Mouse (Mus musculus): Measurements from ENCODE around the gene Rbfox1. TPM values are rescaled to one million over a fixed set of nuclear protein-coding genes. Genes with fewer than 3 reads are reported as not detected.

Rbfox1 gene
- polyA plus RNA-seq, 1 experiment from 2014 or later = 1.6 TPM

GRCm38 (mm10) chr16:6882683-6883430 is 997.7 kb downstream of the Rbfox1 start:
- Histone ChIP-seq H3K27ac (ENCODE audit: low read length) (no peak overlapping the region), H3K9ac (ENCODE audit: low read length) (no peak overlapping the region), H3K9me3 (ENCODE audit: control insufficient read depth, low read length) (no peaks in the 10 kb centered on the region), H3K36me3 (ENCODE audit: control insufficient read depth, insufficient read depth, low read length) (no peaks in the 10 kb centered on the region), H3K4me3 (ENCODE audit: low read length) (no peak overlapping the region), H3K4me2 (ENCODE audit: low read depth, low read length) (no peak overlapping the region), H3K27me3 (ENCODE audit: control insufficient read depth, insufficient read depth, low read depth, low read length) (no peaks in the 10 kb centered on the region), H3K4me1 (replicated peaks; ENCODE audit: control insufficient read depth, insufficient read depth, low read length) (no peaks in the 10 kb centered on the region; the same call in 1 of the 2 replicates)
- WGBS = 42% methylated on average over 12 of the region's 12 CpGs
- ATAC-seq (ENCODE audit: low read depth) = no peak

GRCm38 (mm10) chr16:6883798-6884197 is 998.6 kb downstream of the Rbfox1 start:
- H3K9me3 ChIP-seq (ENCODE audit: control insufficient read depth, low read length) = no peaks in the 10 kb centered on the region
- H3K4me3 ChIP-seq (ENCODE audit: low read length) = no peak overlapping the region
- no peak overlapping the region for H3K27ac ChIP-seq (ENCODE audit: low read length)
- 42% methylated on average over 1 of the region's 1 CpGs for WGBS
- H3K9ac ChIP-seq (ENCODE audit: low read length) = no peak overlapping the region
- H3K27me3 ChIP-seq (ENCODE audit: control insufficient read depth, insufficient read depth, low read depth, low read length) = no peaks in the 10 kb centered on the region
- ATAC-seq (ENCODE audit: low read depth) = no peak
- no peak overlapping the region for H3K4me2 ChIP-seq (ENCODE audit: low read depth, low read length)
- no peaks in the 10 kb centered on the region for H3K36me3 ChIP-seq (ENCODE audit: control insufficient read depth, insufficient read depth, low read length)
- H3K4me1 ChIP-seq (replicated peaks; ENCODE audit: control insufficient read depth, insufficient read depth, low read length) = no peaks in the 10 kb centered on the region; the same call in 1 of the 2 replicates

GRCm38 (mm10) chr16:6885617-6886016 is 1000.5 kb downstream of the Rbfox1 start:
- Histone ChIP-seq H3K4me2 (ENCODE audit: low read depth, low read length) (no peak overlapping the region), H3K27ac (ENCODE audit: low read length) (no peak overlapping the region), H3K9ac (ENCODE audit: low read length) (no peak overlapping the region), H3K27me3 (ENCODE audit: control insufficient read depth, insufficient read depth, low read depth, low read length) (no peaks in the 10 kb centered on the region), H3K9me3 (ENCODE audit: control insufficient read depth, low read length) (no peaks in the 10 kb centered on the region), H3K4me1 (replicated peaks; ENCODE audit: control insufficient read depth, insufficient read depth, low read length) (no peaks in the 10 kb centered on the region; the same call in 1 of the 2 replicates), H3K4me3 (ENCODE audit: low read length) (no peak overlapping the region), H3K36me3 (ENCODE audit: control insufficient read depth, insufficient read depth, low read length) (no peaks in the 10 kb centered on the region)
- WGBS = 47% methylated on average over 3 of the region's 3 CpGs
- peak; percentile 45; the same call in 1 of the 2 replicates for ATAC-seq (ENCODE audit: low read depth)

GRCm38 (mm10) chr16:6889221-6889620 is 1004.1 kb downstream of the Rbfox1 start:
- no peaks in the 10 kb centered on the region; the same call in 1 of the 2 replicates for H3K4me1 ChIP-seq (replicated peaks; ENCODE audit: control insufficient read depth, insufficient read depth, low read length)
- WGBS = 35% methylated on average over 4 of the region's 4 CpGs
- H3K36me3 ChIP-seq (ENCODE audit: control insufficient read depth, insufficient read depth, low read length) = no peaks in the 10 kb centered on the region
- no peak overlapping the region for H3K4me2 ChIP-seq (ENCODE audit: low read depth, low read length)
- H3K27me3 ChIP-seq (ENCODE audit: control insufficient read depth, insufficient read depth, low read depth, low read length) = no peaks in the 10 kb centered on the region
- no peak overlapping the region for H3K27ac ChIP-seq (ENCODE audit: low read length)
- no peak overlapping the region for H3K9ac ChIP-seq (ENCODE audit: low read length)
- ATAC-seq (ENCODE audit: low read depth) = peak; percentile 69; the same call in 1 of the 2 replicates
- H3K9me3 ChIP-seq (ENCODE audit: control insufficient read depth, low read length) = no peaks in the 10 kb centered on the region
- H3K4me3 ChIP-seq (ENCODE audit: low read length) = no peak overlapping the region

GRCm38 (mm10) chr16:6897734-6898133 is 1012.6 kb downstream of the Rbfox1 start:
- no peak overlapping the region for H3K4me3 ChIP-seq (ENCODE audit: low read length)
- 44% methylated on average over 6 of the region's 6 CpGs for WGBS
- H3K36me3 ChIP-seq (ENCODE audit: control insufficient read depth, insufficient read depth, low read length) = no peaks in the 10 kb centered on the region
- no peak overlapping the region for H3K27ac ChIP-seq (ENCODE audit: low read length)
- no peak overlapping the region for H3K9ac ChIP-seq (ENCODE audit: low read length)
- ATAC-seq (ENCODE audit: low read depth) = no peak
- no peaks in the 10 kb centered on the region for H3K4me1 ChIP-seq (replicated peaks; ENCODE audit: control insufficient read depth, insufficient read depth, low read length)
- no peaks in the 10 kb centered on the region for H3K27me3 ChIP-seq (ENCODE audit: control insufficient read depth, insufficient read depth, low read depth, low read length)
- no peak overlapping the region for H3K4me2 ChIP-seq (ENCODE audit: low read depth, low read length)
- H3K9me3 ChIP-seq (ENCODE audit: control insufficient read depth, low read length) = no peaks in the 10 kb centered on the region

- Histone ChIP-seq H3K9me3 (ENCODE audit: control insufficient read depth, low read length) (no peaks in the 10 kb centered on the region), H3K27ac (ENCODE audit: low read length) (no peak overlapping the region), H3K4me1 (replicated peaks; ENCODE audit: control insufficient read depth, insufficient read depth, low read length) (no peaks in the 10 kb centered on the region), H3K27me3 (ENCODE audit: control insufficient read depth, insufficient read depth, low read depth, low read length) (no peaks in the 10 kb centered on the region), H3K4me3 (ENCODE audit: low read length) (no peak overlapping the region), H3K4me2 (ENCODE audit: low read depth, low read length) (no peak overlapping the region), H3K9ac (ENCODE audit: low read length) (no peak overlapping the region), H3K36me3 (ENCODE audit: control insufficient read depth, insufficient read depth, low read length) (no peaks in the 10 kb centered on the region)
- 44% methylated on average over 2 of the region's 2 CpGs for WGBS
- no peak for ATAC-seq (ENCODE audit: low read depth)
These were observed 1014.9 kb downstream of the Rbfox1 start for GRCm38 (mm10) chr16:6900006-6900405.

- no peak overlapping the region for H3K4me2 ChIP-seq (ENCODE audit: low read depth, low read length)
- no peak overlapping the region for H3K4me3 ChIP-seq (ENCODE audit: low read length)
- no peak overlapping the region for H3K27ac ChIP-seq (ENCODE audit: low read length)
- H3K4me1 ChIP-seq (replicated peaks; ENCODE audit: control insufficient read depth, insufficient read depth, low read length) = peaks cover 4% of the 10 kb centered on the region; the same call in 1 of the 2 replicates
- H3K27me3 ChIP-seq (ENCODE audit: control insufficient read depth, insufficient read depth, low read depth, low read length) = no peaks in the 10 kb centered on the region
- H3K36me3 ChIP-seq (ENCODE audit: control insufficient read depth, insufficient read depth, low read length) = no peaks in the 10 kb centered on the region
- ATAC-seq (ENCODE audit: low read depth) = no peak
- WGBS = 52% methylated on average over 4 of the region's 4 CpGs
- H3K9ac ChIP-seq (ENCODE audit: low read length) = no peak overlapping the region
- no peaks in the 10 kb centered on the region for H3K9me3 ChIP-seq (ENCODE audit: control insufficient read depth, low read length)
These were observed 1019.8 kb downstream of the Rbfox1 start for GRCm38 (mm10) chr16:6904984-6905383.

GRCm38 (mm10) chr16:6906001-6906400 is 1020.8 kb downstream of the Rbfox1 start:
- no peaks in the 10 kb centered on the region for H3K27me3 ChIP-seq (ENCODE audit: control insufficient read depth, insufficient read depth, low read depth, low read length)
- H3K9ac ChIP-seq (ENCODE audit: low read length) = no peak overlapping the region
- 76% methylated on average over 2 of the region's 2 CpGs for WGBS
- no peak overlapping the region for H3K27ac ChIP-seq (ENCODE audit: low read length)
- ATAC-seq (ENCODE audit: low read depth) = no peak
- H3K9me3 ChIP-seq (ENCODE audit: control insufficient read depth, low read length) = no peaks in the 10 kb centered on the region
- peaks cover 4% of the 10 kb centered on the region; the same call in 1 of the 2 replicates for H3K4me1 ChIP-seq (replicated peaks; ENCODE audit: control insufficient read depth, insufficient read depth, low read length)
- no peak overlapping the region for H3K4me3 ChIP-seq (ENCODE audit: low read length)
- no peaks in the 10 kb centered on the region for H3K36me3 ChIP-seq (ENCODE audit: control insufficient read depth, insufficient read depth, low read length)
- H3K4me2 ChIP-seq (ENCODE audit: low read depth, low read length) = no peak overlapping the region

GRCm38 (mm10) chr16:6907550-6907949 is 1022.4 kb downstream of the Rbfox1 start:
- peaks cover 4% of the 10 kb centered on the region; the same call in 1 of the 2 replicates for H3K4me1 ChIP-seq (replicated peaks; ENCODE audit: control insufficient read depth, insufficient read depth, low read length)
- H3K9me3 ChIP-seq (ENCODE audit: control insufficient read depth, low read length) = no peaks in the 10 kb centered on the region
- H3K27ac ChIP-seq (ENCODE audit: low read length) = no peak overlapping the region
- H3K27me3 ChIP-seq (ENCODE audit: control insufficient read depth, insufficient read depth, low read depth, low read length) = no peaks in the 10 kb centered on the region
- 26% methylated on average over 6 of the region's 6 CpGs for WGBS
- no peak; the same call in 1 of the 2 replicates for ATAC-seq (ENCODE audit: low read depth)
- no peak overlapping the region for H3K4me3 ChIP-seq (ENCODE audit: low read length)
- no peak overlapping the region for H3K9ac ChIP-seq (ENCODE audit: low read length)
- no peak overlapping the region for H3K4me2 ChIP-seq (ENCODE audit: low read depth, low read length)
- no peaks in the 10 kb centered on the region for H3K36me3 ChIP-seq (ENCODE audit: control insufficient read depth, insufficient read depth, low read length)

Measured in lung, embryonic 16.5 days (tissue).